Mouse (Mus musculus) erythroblast, embryonic 14.5 days (primary cell): ENCODE data around the gene Fkbp7. TPM values are rescaled to one million over a fixed set of nuclear protein-coding genes. Genes with fewer than 3 reads are reported as not detected.
"Not testable (repeated sequence)": the region's sequence is repeated elsewhere in the genome, so short reads cannot be mapped to it uniquely, and the experiment has no call there.

Experiments used
- H3K27me3 ChIP-seq: 2 replicates; pipeline ENCODE4 v1.6.1; 2012; ENCODE audit warnings: inconsistent platforms; ENCODE audit not compliant: control insufficient read depth
- H3K36me3 ChIP-seq: 2 replicates; pipeline ENCODE4 v1.6.1; 2012; ENCODE audit warnings: mild to moderate bottlenecking, inconsistent platforms; ENCODE audit not compliant: control insufficient read depth
- H3K4me1 ChIP-seq: 2 replicates; pipeline ENCODE4 v1.6.1; 2012; ENCODE audit warnings: inconsistent platforms; ENCODE audit not compliant: control insufficient read depth
- H3K4me3 ChIP-seq: replicated peaks from 2 replicates; pipeline ENCODE3; 2012; ENCODE audit warnings: moderate library complexity, mild to moderate bottlenecking, inconsistent platforms
- H3K9me3 ChIP-seq: 2 replicates; pipeline ENCODE4 v1.6.1; 2012; ENCODE audit warnings: low read length, inconsistent platforms, mixed read lengths; ENCODE audit not compliant: control insufficient read depth
- GATA1 ChIP-seq: IDR thresholded peaks from 2 replicates; pipeline ENCODE4 v1.6.1; 2012; ENCODE audit warnings: low read length, inconsistent platforms, mixed read lengths
- TAL1 ChIP-seq: IDR thresholded peaks from 3 replicates; pipeline ENCODE4 v1.6.1; 2012; ENCODE audit warnings: low read length, inconsistent platforms, mixed read lengths
- polyA plus RNA-seq: library from polyadenylated mRNA; stranded (reverse); fragments of >175 nt; gene quantifications from 2 replicates; pipeline ENCODE4 v1.2.3, GENCODE M21; 2012

Fkbp7 gene
- polyA plus RNA-seq, 1 experiment, result 0.07 TPM

- Histone ChIP-seq H3K9me3 (no peaks in the 10 kb centered on the region; the same call in 1 of the 2 replicates), H3K4me1 (no peaks in the 10 kb centered on the region), H3K36me3 (no peaks in the 10 kb centered on the region), H3K27me3 (no peaks in the 10 kb centered on the region; the same call in 1 of the 2 replicates), H3K4me3 (no peak overlapping the region)
- TF ChIP-seq TAL1 (no peak), GATA1 (no peak)
Measured at GRCm38 (mm10) chr2:76654646-76655045, 18.3 kb downstream of the Fkbp7 start.

- TF ChIP-seq TAL1 (no peak), GATA1 (no peak)
- H3K4me1 ChIP-seq, result peaks cover 8% of the 10 kb centered on the region
- H3K27me3 ChIP-seq, result no peaks in the 10 kb centered on the region
Measured at GRCm38 (mm10) chr2:76653070-76653469, 19.8 kb downstream of the Fkbp7 start.

GRCm38 (mm10) chr2:76648666-76649141, 24.2 kb downstream of the Fkbp7 start:
- TF ChIP-seq GATA1, result no peak
- TF ChIP-seq TAL1, result no peak
- Histone ChIP-seq H3K27me3 (no peaks in the 10 kb centered on the region), H3K9me3 (no peaks in the 10 kb centered on the region; the same call in 1 of the 2 replicates), H3K36me3 (no peaks in the 10 kb centered on the region), H3K4me3 (peak overlapping the region; percentile 69), H3K4me1 (peaks cover 24% of the 10 kb centered on the region)

More at GRCm38 (mm10) chr2:76653070-76653469, 19.8 kb downstream of the Fkbp7 start:
- H3K4me3 ChIP-seq, result no peak overlapping the region
- no peaks in the 10 kb centered on the region for H3K36me3 ChIP-seq
- no peaks in the 10 kb centered on the region; the same call in 1 of the 2 replicates for H3K9me3 ChIP-seq

- peak within 1 kb of the TSS; percentile 69 for H3K4me3 ChIP-seq
- no peaks in the 10 kb centered on the region for H3K27me3 ChIP-seq
- H3K36me3 ChIP-seq, result no peaks in the 10 kb centered on the region
- H3K9me3 ChIP-seq, result no peaks in the 10 kb centered on the region; the same call in 1 of the 2 replicates
- TF ChIP-seq GATA1, result no peak
- TF ChIP-seq TAL1, result no peak
- H3K4me1 ChIP-seq, result peaks cover 26% of the 10 kb centered on the region
Measured at GRCm38 (mm10) chr2:76647883-76648570, 24.9 kb downstream of the Fkbp7 start, which contains the start of the genes Prkra and Pjvk. TSS of gene Prkra (minus strand) at chr2:76648015. TSS of gene Pjvk (plus strand) at chr2:76648476.

- no peaks in the 10 kb centered on the region for H3K36me3 ChIP-seq
- TF ChIP-seq TAL1 (no peak), GATA1 (no peak)
- H3K4me3 ChIP-seq, result peak overlapping the region; percentile 69
- H3K27me3 ChIP-seq, result no peaks in the 10 kb centered on the region
- peaks cover 26% of the 10 kb centered on the region for H3K4me1 ChIP-seq
- no peaks in the 10 kb centered on the region for H3K9me3 ChIP-seq
Measured at GRCm38 (mm10) chr2:76647441-76647869, 25.5 kb downstream of the Fkbp7 start.

GRCm38 (mm10) chr2:76643801-76644200, 29.1 kb downstream of the Fkbp7 start:
- Histone ChIP-seq H3K4me1 (peaks cover 25% of the 10 kb centered on the region), H3K9me3 (no peaks in the 10 kb centered on the region), H3K36me3 (no peaks in the 10 kb centered on the region; the same call in 1 of the 2 replicates), H3K4me3 (no peak overlapping the region), H3K27me3 (no peaks in the 10 kb centered on the region)
- TF ChIP-seq GATA1, result no peak

GRCm38 (mm10) chr2:76639637-76640036, 33.3 kb downstream of the Fkbp7 start:
- Histone ChIP-seq H3K36me3 (no peaks in the 10 kb centered on the region; the same call in 1 of the 2 replicates), H3K9me3 (no peaks in the 10 kb centered on the region), H3K27me3 (no peaks in the 10 kb centered on the region), H3K4me1 (peaks cover 6% of the 10 kb centered on the region; the same call in 1 of the 2 replicates), H3K4me3 (no peak overlapping the region)
- TF ChIP-seq GATA1 (no peak), TAL1 (no peak)

- no peaks in the 10 kb centered on the region for H3K4me1 ChIP-seq
- no peaks in the 10 kb centered on the region for H3K9me3 ChIP-seq
- no peak overlapping the region for H3K4me3 ChIP-seq
- TF ChIP-seq TAL1 (no peak), GATA1 (no peak)
- no peaks in the 10 kb centered on the region; the same call in 1 of the 2 replicates for H3K36me3 ChIP-seq
- H3K27me3 ChIP-seq, result no peaks in the 10 kb centered on the region
Measured at GRCm38 (mm10) chr2:76631600-76631999, 41.3 kb downstream of the Fkbp7 start.

- no peaks in the 10 kb centered on the region for H3K27me3 ChIP-seq
- H3K36me3 ChIP-seq, result no peaks in the 10 kb centered on the region; the same call in 1 of the 2 replicates
- no peak overlapping the region for H3K4me3 ChIP-seq
- H3K9me3 ChIP-seq, result peaks cover 3% of the 10 kb centered on the region
- no peak for TF ChIP-seq GATA1
- no peak for TF ChIP-seq TAL1
- H3K4me1 ChIP-seq, result no peaks in the 10 kb centered on the region
Measured at GRCm38 (mm10) chr2:76630293-76630692, 42.6 kb downstream of the Fkbp7 start.

- H3K36me3 ChIP-seq, H3K4me3 ChIP-seq, H3K9me3 ChIP-seq, H3K4me1 ChIP-seq, H3K27me3 ChIP-seq: not testable (repeated sequence)
Measured at GRCm38 (mm10) chr2:76622316-76622715, 50.6 kb downstream of the Fkbp7 start.
